Mouse (Mus musculus): ENCODE data around the gene 4930590J08Rik.

- TF ChIP-seq CTCF (IDR thresholded peaks at IDR 0.05; ENCODE audit: low read depth, low read length) (no peak), POLR2A (IDR thresholded peaks at IDR 0.05; ENCODE audit: extremely low read depth, insufficient read depth, low read length) (no peak)
Observed at GRCm38 (mm10) chr6:91996072-91996471, 93.5 kb downstream of the 4930590J08Rik start.
